Mouse (Mus musculus): Measurements from ENCODE around the gene Zfp61. TPM values are rescaled to one million over a fixed set of nuclear protein-coding genes. Genes with fewer than 3 reads are reported as not detected.

Gene Zfp61
- polyA plus RNA-seq, 1 experiment, result 7.2 TPM

- no peak for TF ChIP-seq GATA1 (IDR thresholded peaks at IDR 0.05; ENCODE audit: low read length)
Measured at GRCm38 (mm10) chr7:24286090-24286489, 14.9 kb downstream of the Zfp61 start.

- no peak for TF ChIP-seq GATA1 (IDR thresholded peaks at IDR 0.05; ENCODE audit: low read length)
Measured at GRCm38 (mm10) chr7:24280858-24281145, 20.2 kb downstream of the Zfp61 start.

- no peak for TF ChIP-seq GATA1 (IDR thresholded peaks at IDR 0.05; ENCODE audit: low read length)
Measured at GRCm38 (mm10) chr7:24280031-24280857, 20.8 kb downstream of the Zfp61 start.

GRCm38 (mm10) chr7:24274456-24274855 lies 26.6 kb downstream of the Zfp61 start:
- no peak for TF ChIP-seq GATA1 (IDR thresholded peaks at IDR 0.05; ENCODE audit: low read length)

GRCm38 (mm10) chr7:24271191-24271590 lies 29.8 kb downstream of the Zfp61 start:
- no peak for TF ChIP-seq GATA1 (IDR thresholded peaks at IDR 0.05; ENCODE audit: low read length)

GRCm38 (mm10) chr7:24270288-24270672 lies 30.8 kb downstream of the Zfp61 start, which contains the start of gene Zfp93:
TSS of gene Zfp93 (plus strand) at chr7:24270420.
- no peak for TF ChIP-seq GATA1 (IDR thresholded peaks at IDR 0.05; ENCODE audit: low read length)

- no peak for TF ChIP-seq GATA1 (IDR thresholded peaks at IDR 0.05; ENCODE audit: low read length)
Measured at GRCm38 (mm10) chr7:24269667-24270287, 31.3 kb downstream of the Zfp61 start.

GRCm38 (mm10) chr7:24269256-24269655 lies 31.8 kb downstream of the Zfp61 start:
- TF ChIP-seq GATA1 (IDR thresholded peaks at IDR 0.05; ENCODE audit: low read length), result no peak

- no peak for TF ChIP-seq GATA1 (IDR thresholded peaks at IDR 0.05; ENCODE audit: low read length)
Measured at GRCm38 (mm10) chr7:24268176-24269155, 32.6 kb downstream of the Zfp61 start.

- TF ChIP-seq GATA1 (IDR thresholded peaks at IDR 0.05; ENCODE audit: low read length), result no peak
Measured at GRCm38 (mm10) chr7:24260000-24260312, 41.1 kb downstream of the Zfp61 start.

- TF ChIP-seq GATA1 (IDR thresholded peaks at IDR 0.05; ENCODE audit: low read length), result no peak
Measured at GRCm38 (mm10) chr7:24259306-24259999, 41.6 kb downstream of the Zfp61 start.

GRCm38 (mm10) chr7:24254633-24255474 lies 46.2 kb downstream of the Zfp61 start, which contains the start of gene Zfp108:
TSS of gene Zfp108 (plus strand) at chr7:24254794.
- TF ChIP-seq GATA1 (IDR thresholded peaks at IDR 0.05; ENCODE audit: low read length), result no peak

GRCm38 (mm10) chr7:24253779-24254615 lies 47.0 kb downstream of the Zfp61 start:
- TF ChIP-seq GATA1 (IDR thresholded peaks at IDR 0.05; ENCODE audit: low read length), result no peak

Other genes with a start within 250 kb of the Zfp61 start
- not detected in 2 replicates for gene Vmn1r183, start 248.0 kb downstream of the Zfp61 start, polyA plus RNA-seq (2012)
- gene Zfp180, start 219.3 kb downstream of the Zfp61 start, polyA plus RNA-seq (2012), result 12.0 and 14.5 TPM in 2 replicates
- gene Zfp112, start 188.9 kb downstream of the Zfp61 start, polyA plus RNA-seq (2012), result 0.05 TPM in 2 replicates
- 3.2 and 3.6 TPM in 2 replicates for gene Zfp235, start 167.1 kb downstream of the Zfp61 start, polyA plus RNA-seq (2012)
- gene Zfp114, start 126.2 kb downstream of the Zfp61 start, polyA plus RNA-seq (2012), result not detected in 2 replicates
- gene Zfp111, start 89.8 kb downstream of the Zfp61 start, polyA plus RNA-seq (2012), result 0.37 and 0.95 TPM in 2 replicates
- 0.31 and 0.56 TPM in 2 replicates for gene Zfp109, start 63.7 kb downstream of the Zfp61 start, polyA plus RNA-seq (2012)
- 0.08 and 0.09 TPM in 2 replicates for gene Zfp108, start 46.4 kb downstream of the Zfp61 start, polyA plus RNA-seq (2012)
- gene Zfp93, start 30.8 kb downstream of the Zfp61 start, polyA plus RNA-seq (2012), result 2.0 and 2.2 TPM in 2 replicates
- 5.0 and 5.9 TPM in 2 replicates for gene Zfp94, start 15.4 kb upstream of the Zfp61 start, polyA plus RNA-seq (2012)
- not detected in 2 replicates for gene Tescl, start 32.7 kb upstream of the Zfp61 start, polyA plus RNA-seq (2012)
- not detected in 2 replicates for gene Lypd5, start 48.0 kb upstream of the Zfp61 start, polyA plus RNA-seq (2012)
- 72.1 and 73.9 TPM in 2 replicates for gene Kcnn4, start 69.0 kb upstream of the Zfp61 start, polyA plus RNA-seq (2012)
- 68.9 and 82.0 TPM in 2 replicates for gene Smg9, start 98.4 kb upstream of the Zfp61 start, polyA plus RNA-seq (2012)
- 0.06 and 0.15 TPM in 2 replicates for gene Irgc1, start 151.1 kb upstream of the Zfp61 start, polyA plus RNA-seq (2012)
- gene Plaur, start 161.3 kb upstream of the Zfp61 start, polyA plus RNA-seq (2012), result not detected in 2 replicates
- 0.05 and 0.08 TPM in 2 replicates for gene Cadm4, start 180.8 kb upstream of the Zfp61 start, polyA plus RNA-seq (2012)
- 96.8 and 126 TPM in 2 replicates for gene Zfp428, start 205.8 kb upstream of the Zfp61 start, polyA plus RNA-seq (2012)
- not detected in 2 replicates for gene AC161166.1, start 211.2 kb upstream of the Zfp61 start, polyA plus RNA-seq (2012)
- 9.6 and 12.1 TPM in 2 replicates for gene Irgq, start 229.5 kb upstream of the Zfp61 start, polyA plus RNA-seq (2012)
- not detected in 2 replicates for gene Pinlyp, start 244.9 kb upstream of the Zfp61 start, polyA plus RNA-seq (2012)
- 330 and 397 TPM in 2 replicates for gene Xrcc1, start 245.1 kb upstream of the Zfp61 start, polyA plus RNA-seq (2012)

All from G1E-ER4 (cell line).